Mouse (Mus musculus): Measurements from ENCODE around the gene Zfp408. TPM values are rescaled to one million over a fixed set of nuclear protein-coding genes. Genes with fewer than 3 reads are reported as not detected.

Gene Zfp408
- polyA plus RNA-seq, 1 experiment: 11.8 TPM

GRCm38 (mm10) chr2:91667747-91668146 lies 18.2 kb upstream of the Zfp408 start:
- Histone ChIP-seq H3K4me3 (no peak overlapping the region), H3K27me3 (ENCODE audit: control insufficient read depth, insufficient read depth, insufficient read length) (no peaks in the 10 kb centered on the region), H3K4me2 (ENCODE audit: low read depth) (no peak overlapping the region), H3K36me3 (ENCODE audit: control insufficient read depth, insufficient read depth) (peaks cover 58% of the 10 kb centered on the region), H3ac (ENCODE audit: control insufficient read depth, insufficient read length) (no peak overlapping the region), H3K79me2 (ENCODE audit: control insufficient read depth, insufficient read depth) (no peaks in the 10 kb centered on the region)
- TF ChIP-seq SRF (IDR thresholded peaks at IDR 0.05; ENCODE audit: control insufficient read depth, insufficient read length, low read depth) (no peak), E2F4 (IDR thresholded peaks at IDR 0.05; ENCODE audit: insufficient read depth) (no peak)

GRCm38 (mm10) chr2:91666386-91666910 lies 16.9 kb upstream of the Zfp408 start:
- no peak for TF ChIP-seq MYOG (IDR thresholded peaks at IDR 0.05; ENCODE audit: control insufficient read depth in 1 of 3, insufficient read depth in 1 of 3, insufficient read length in 2 of 3, low read depth in 2 of 3)
- no peak for TF ChIP-seq CEBPB (IDR thresholded peaks at IDR 0.05; ENCODE audit: insufficient read depth, poor library complexity, severe bottlenecking)
- no peak for TF ChIP-seq TCF12 (IDR thresholded peaks at IDR 0.05; ENCODE audit: insufficient read depth, poor library complexity, severe bottlenecking)
- no peak for TF ChIP-seq MYOD1 (IDR thresholded peaks at IDR 0.05; ENCODE audit: control insufficient read depth in 1 of 3, insufficient read length in 2 of 3, low read depth in 2 of 3)
- TF ChIP-seq REST (IDR thresholded peaks at IDR 0.05; ENCODE audit: insufficient read depth, insufficient read length): no peak
- TF ChIP-seq SRF (IDR thresholded peaks at IDR 0.05; ENCODE audit: control insufficient read depth, insufficient read length, low read depth): no peak
- no peak for TF ChIP-seq USF1 (IDR thresholded peaks at IDR 0.05; ENCODE audit: low read depth)
- TF ChIP-seq POLR2AphosphoS2 (IDR thresholded peaks at IDR 0.05; ENCODE audit: insufficient read length, low read depth): no peak
- Histone ChIP-seq H3K36me3 (ENCODE audit: control insufficient read depth, insufficient read depth) (peaks cover 70% of the 10 kb centered on the region), H3K4me3 (no peak overlapping the region)

GRCm38 (mm10) chr2:91664780-91665179 lies 15.2 kb upstream of the Zfp408 start:
- Histone ChIP-seq H3K4me2 (ENCODE audit: low read depth) (peak overlapping the region; percentile 20), H3ac (ENCODE audit: control insufficient read depth, insufficient read length) (no peak overlapping the region), H3K27me3 (ENCODE audit: control insufficient read depth, insufficient read depth, insufficient read length) (no peaks in the 10 kb centered on the region), H3K79me2 (ENCODE audit: control insufficient read depth, insufficient read depth) (no peaks in the 10 kb centered on the region), H3K4me3 (no peak overlapping the region), H3K36me3 (ENCODE audit: control insufficient read depth, insufficient read depth) (peaks cover 60% of the 10 kb centered on the region)
- peak; percentile 81 for TF ChIP-seq POLR2A (IDR thresholded peaks at IDR 0.05; ENCODE audit: insufficient read length, low read depth)
- peak; percentile 87 for TF ChIP-seq POLR2AphosphoS2 (IDR thresholded peaks at IDR 0.05; ENCODE audit: insufficient read length, low read depth)
- TF ChIP-seq MYOD1 (IDR thresholded peaks at IDR 0.05; ENCODE audit: control insufficient read depth in 1 of 3, insufficient read length in 2 of 3, low read depth in 2 of 3): no peak
- no peak for TF ChIP-seq E2F4 (IDR thresholded peaks at IDR 0.05; ENCODE audit: insufficient read depth)
- no peak for TF ChIP-seq MAX (IDR thresholded peaks at IDR 0.05; ENCODE audit: low read depth)
- peak in 1 of 3 experiments; percentile 23 for TF ChIP-seq MYOG (IDR thresholded peaks at IDR 0.05; ENCODE audit: control insufficient read depth in 1 of 3, insufficient read depth in 1 of 3, insufficient read length in 2 of 3, low read depth in 2 of 3)
- peak; percentile 81; the same call in 1 of the 2 replicates for TF ChIP-seq CEBPB (IDR thresholded peaks at IDR 0.05; ENCODE audit: insufficient read depth, poor library complexity, severe bottlenecking)

More at GRCm38 (mm10) chr2:91666386-91666910, 16.9 kb upstream of the Zfp408 start:
- no peaks in the 10 kb centered on the region for H3K27me3 ChIP-seq (ENCODE audit: control insufficient read depth, insufficient read depth, insufficient read length)
- no peaks in the 10 kb centered on the region for H3K79me2 ChIP-seq (ENCODE audit: control insufficient read depth, insufficient read depth)
- no peak overlapping the region for H3ac ChIP-seq (ENCODE audit: control insufficient read depth, insufficient read length)
- no peak overlapping the region for H3K4me2 ChIP-seq (ENCODE audit: low read depth)

- Histone ChIP-seq H3K36me3 (ENCODE audit: control insufficient read depth, insufficient read depth) (peaks cover 49% of the 10 kb centered on the region), H3ac (ENCODE audit: control insufficient read depth, insufficient read length) (no peak overlapping the region), H3K27me3 (ENCODE audit: control insufficient read depth, insufficient read depth, insufficient read length) (no peaks in the 10 kb centered on the region), H3K79me2 (ENCODE audit: control insufficient read depth, insufficient read depth) (no peaks in the 10 kb centered on the region), H3K4me3 (no peak overlapping the region), H3K4me2 (ENCODE audit: low read depth) (no peak overlapping the region)
- TF ChIP-seq E2F4 (IDR thresholded peaks at IDR 0.05; ENCODE audit: insufficient read depth): no peak
Measured at GRCm38 (mm10) chr2:91660981-91661380, 11.4 kb upstream of the Zfp408 start.

- Histone ChIP-seq H3K4me3 (no peak overlapping the region), H3K27me3 (ENCODE audit: control insufficient read depth, insufficient read depth, insufficient read length) (no peaks in the 10 kb centered on the region), H3K79me2 (ENCODE audit: control insufficient read depth, insufficient read depth) (no peaks in the 10 kb centered on the region), H3K36me3 (ENCODE audit: control insufficient read depth, insufficient read depth) (peaks cover 58% of the 10 kb centered on the region), H3K4me2 (ENCODE audit: low read depth) (no peak overlapping the region), H3ac (ENCODE audit: control insufficient read depth, insufficient read length) (no peak overlapping the region)
- no peak for TF ChIP-seq SRF (IDR thresholded peaks at IDR 0.05; ENCODE audit: control insufficient read depth, insufficient read length, low read depth)
- TF ChIP-seq REST (IDR thresholded peaks at IDR 0.05; ENCODE audit: insufficient read depth, insufficient read length): no peak
- no peak for TF ChIP-seq E2F4 (IDR thresholded peaks at IDR 0.05; ENCODE audit: insufficient read depth)
- TF ChIP-seq MYOG (IDR thresholded peaks at IDR 0.05; ENCODE audit: control insufficient read depth in 1 of 3, insufficient read depth in 1 of 3, insufficient read length in 2 of 3, low read depth in 2 of 3): no peak
- TF ChIP-seq USF1 (IDR thresholded peaks at IDR 0.05; ENCODE audit: low read depth): no peak
- no peak for TF ChIP-seq POLR2AphosphoS2 (IDR thresholded peaks at IDR 0.05; ENCODE audit: insufficient read length, low read depth)
- TF ChIP-seq TCF3 (IDR thresholded peaks at IDR 0.05; ENCODE audit: insufficient read length, low read depth): no peak
- TF ChIP-seq MAX (IDR thresholded peaks at IDR 0.05; ENCODE audit: low read depth): no peak
- TF ChIP-seq POLR2A (IDR thresholded peaks at IDR 0.05; ENCODE audit: insufficient read length, low read depth): no peak
- TF ChIP-seq CEBPB (IDR thresholded peaks at IDR 0.05; ENCODE audit: insufficient read depth, poor library complexity, severe bottlenecking): no peak
- no peak for TF ChIP-seq MYOD1 (IDR thresholded peaks at IDR 0.05; ENCODE audit: control insufficient read depth in 1 of 3, insufficient read length in 2 of 3, low read depth in 2 of 3)
- no peak for TF ChIP-seq TCF12 (IDR thresholded peaks at IDR 0.05; ENCODE audit: insufficient read depth, poor library complexity, severe bottlenecking)
Measured at GRCm38 (mm10) chr2:91659657-91660056, 10.1 kb upstream of the Zfp408 start.
